9 mouse cellular contexts compared by ENCODE assay signal in the genomic region with DNA sequence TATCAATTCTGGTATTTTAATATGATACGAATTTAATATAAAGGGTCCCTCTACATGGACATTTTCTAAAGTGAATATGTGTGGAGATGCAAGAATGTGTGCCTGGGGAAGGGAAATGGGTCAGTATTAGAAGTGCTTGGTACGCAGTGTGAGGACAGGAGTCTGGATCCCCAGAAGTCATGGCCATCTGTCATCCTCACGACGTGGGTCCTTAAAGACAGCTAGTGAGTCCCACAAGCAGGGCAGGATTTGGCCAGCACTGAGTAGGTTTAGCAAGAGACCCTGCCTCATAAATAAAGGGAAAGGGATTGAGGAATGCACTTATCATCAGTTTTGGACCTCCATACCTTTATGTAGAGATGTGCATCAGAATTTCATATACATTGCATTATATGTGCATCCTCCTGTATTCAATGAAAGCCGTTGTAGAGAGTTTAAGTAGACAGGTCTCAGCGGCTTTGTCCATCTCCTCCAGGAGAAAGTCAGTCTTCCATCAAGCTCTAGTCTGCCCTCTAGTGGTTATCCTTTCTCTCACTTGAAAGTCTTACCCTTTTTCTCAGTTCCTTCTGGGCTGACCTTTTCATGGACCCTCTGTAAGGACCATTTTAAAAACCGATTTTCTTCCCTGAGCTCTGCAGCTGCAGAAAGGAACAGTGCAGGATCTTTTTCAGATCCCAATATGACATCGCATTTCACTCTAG.
DNase-seq lines count a peak whose midpoint lies in the region; ATAC-seq and TF ChIP-seq lines count a peak whose summit lies in the region.
"Had no signal": no experiment of that assay in that cellular context is flagged by ENCODE, and none has a peak within 500 bp of the region (broad histone marks: within the 10 kb centered on the region; RNA-seq: fewer than 3 reads in every experiment).

No protein-coding gene starts in this region.

- no peaks in the 10 kb centered on the region for H3K27me3 ChIP-seq in kidney, embryonic 15.5 days
- H3K27me3 ChIP-seq: limb, embryonic 13.5 days had no signal

- no peak overlapping the region for H3K27ac ChIP-seq in kidney, embryonic 15.5 days
- no peak overlapping the region for H3K27ac ChIP-seq in cortical plate, adult 2 months (ENCODE audit: insufficient read depth, low read length)
- H3K27ac ChIP-seq: limb, embryonic 13.5 days had no signal

- H3K4me1 ChIP-seq in kidney, embryonic 15.5 days: no peaks in the 10 kb centered on the region
- H3K4me1 ChIP-seq in cortical plate, adult 2 months (ENCODE audit: control insufficient read depth, insufficient read depth, low read length): no peaks in the 10 kb centered on the region
- H3K4me1 ChIP-seq: limb, embryonic 13.5 days had no signal

- H3K4me2 ChIP-seq in kidney, embryonic 15.5 days: no peak overlapping the region
- H3K4me2 ChIP-seq: limb, embryonic 13.5 days had no signal

- peak; percentile 51; the same call in 1 of the 2 replicates for TF ChIP-seq CTCF in cortical plate, adult 2 months (IDR thresholded peaks at IDR 0.05; ENCODE audit: extremely low read depth, insufficient read depth, low read length)

- H3K9ac ChIP-seq in kidney, embryonic 15.5 days: no peak overlapping the region
- H3K9ac ChIP-seq: limb, embryonic 13.5 days had no signal

- H3K4me3 ChIP-seq in kidney, embryonic 15.5 days (replicated peaks): no peak overlapping the region
- H3K4me3 ChIP-seq in cortical plate, adult 2 months (ENCODE audit: insufficient read depth, low read length): no peak overlapping the region
- H3K4me3 ChIP-seq: limb, embryonic 13.5 days had no signal

- no peaks in the 10 kb centered on the region for H3K9me3 ChIP-seq in kidney, embryonic 15.5 days (replicated peaks)
- H3K9me3 ChIP-seq: limb, embryonic 13.5 days had no signal

- no peak for TF ChIP-seq POLR2A in cortical plate, adult 2 months (IDR thresholded peaks at IDR 0.05; ENCODE audit: extremely low read depth, insufficient read depth, low read length)

- DNase-seq in cerebellum, adult 9-10 months: peak; percentile 12
- DNase-seq in cerebellum, adult 11-12 months: no peak
- peak; percentile 23 for DNase-seq in kidney, adult 9 months
- DNase-seq in 3T3-L1 (ENCODE audit: low read depth, low spot score): peak; percentile 44
- DNase-seq in neural tube, embryonic 10.5 days (ENCODE audit: extremely low spot score, low spot score): no peak
- DNase-seq in thymus, postnatal 25 days: no peak

- ATAC-seq in kidney, embryonic 15.5 days (replicated peaks; ENCODE audit: low FRiP score): no peak

- no peaks in the 10 kb centered on the region for H3K36me3 ChIP-seq in kidney, embryonic 15.5 days
- H3K36me3 ChIP-seq: limb, embryonic 13.5 days had no signal

- WGBS in kidney, embryonic 15.5 days: 56% methylated on average over 8 of the region's 8 CpGs

Comparison
In these comparisons a context has a peak if more than half of its experiments do, and no peak if none do; other contexts are left out.
1. DNase-seq: peak in cerebellum, adult 9-10 months (single experiment), kidney, adult 9 months (single experiment) and 3T3-L1 (single experiment); none in cerebellum, adult 11-12 months (single experiment), neural tube, embryonic 10.5 days (single experiment) and thymus, postnatal 25 days (single experiment).